Mouse (Mus musculus) bone marrow, adult 2 months (tissue): ENCODE results near the gene Cdh23.

Experiments
- CTCF ChIP-seq: fragments of 200-500 bp; IDR thresholded peaks from 2 replicates; pipeline ENCODE4 v1.5.1; 2011; ENCODE audit warnings: low read length, control low read depth; ENCODE audit not compliant: control insufficient read depth, insufficient read depth
- POLR2A ChIP-seq: fragments of 200-500 bp; IDR thresholded peaks from 2 replicates; pipeline ENCODE4 v1.6.1; 2011; ENCODE audit warnings: low read depth, mild to moderate bottlenecking, control low read depth, low read length, borderline replicate concordance; ENCODE audit not compliant: control insufficient read depth

- TF ChIP-seq CTCF (no peak), POLR2A (no peak)
Measured at GRCm38 (mm10) chr10:60284676-60285111, 411.6 kb downstream of the Cdh23 start.
